Mouse (Mus musculus) lung, postnatal 25 days (tissue): ENCODE measurements at regions not wholly inside any gene's neighbourhood (a gene's known extent, or its start where the extent isn't known, plus 50 kb on each side); places are given as distances from the start of the nearest gene placed in this dataset.

ENCODE experiments used
- DNase-seq: peaks from one replicate; pipeline ENCODE4 v3.0.0; 2022; ENCODE audit warnings: low spot score

DNA sequence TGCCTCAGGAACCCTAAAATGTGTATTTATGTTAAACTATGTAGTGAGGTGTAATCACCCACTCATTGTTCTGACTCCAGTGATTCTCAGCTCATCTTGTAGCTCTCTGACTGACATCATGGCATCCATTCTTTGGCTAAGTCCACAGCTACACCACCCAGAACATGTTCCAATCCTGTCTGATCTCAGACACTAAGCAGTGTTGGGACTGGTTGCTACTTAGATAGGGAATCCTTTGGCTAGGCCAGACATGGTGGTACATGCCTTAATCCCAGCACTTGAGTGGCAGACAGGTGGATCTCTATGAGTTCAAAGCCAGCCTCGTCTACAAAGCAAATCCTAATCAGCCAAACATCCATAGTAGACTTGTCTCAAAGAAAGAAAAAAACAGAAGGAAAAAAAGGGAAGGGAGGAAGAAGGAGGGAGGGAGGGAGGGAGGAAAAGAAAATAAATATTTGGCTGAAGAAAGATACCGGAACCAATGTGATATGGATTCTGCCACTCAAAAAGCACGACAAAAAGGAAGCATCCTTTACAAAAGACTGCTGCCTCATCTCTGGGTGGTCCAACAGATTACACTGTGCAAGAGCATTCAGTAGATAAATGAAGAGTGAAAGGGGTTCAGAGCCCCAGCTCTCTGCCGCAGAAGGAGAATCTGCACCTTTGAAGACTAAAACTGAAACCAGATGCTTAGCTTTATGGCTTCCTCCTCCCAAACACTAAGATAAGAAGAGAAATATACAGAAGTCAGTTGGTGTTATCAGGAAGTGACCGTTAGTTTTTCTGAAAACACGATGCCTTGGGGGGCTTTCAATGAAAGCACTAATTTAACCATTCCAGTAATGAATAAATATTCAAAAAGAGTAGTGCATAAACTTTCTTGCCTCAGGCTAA lies 51.5 kb upstream of the Med13 start:
- no peak for DNase-seq

- no peak for DNase-seq
These were observed 52.2 kb upstream of the Med13 start for GRCm38 (mm10) chr11:86409580-86409947.

DNA sequence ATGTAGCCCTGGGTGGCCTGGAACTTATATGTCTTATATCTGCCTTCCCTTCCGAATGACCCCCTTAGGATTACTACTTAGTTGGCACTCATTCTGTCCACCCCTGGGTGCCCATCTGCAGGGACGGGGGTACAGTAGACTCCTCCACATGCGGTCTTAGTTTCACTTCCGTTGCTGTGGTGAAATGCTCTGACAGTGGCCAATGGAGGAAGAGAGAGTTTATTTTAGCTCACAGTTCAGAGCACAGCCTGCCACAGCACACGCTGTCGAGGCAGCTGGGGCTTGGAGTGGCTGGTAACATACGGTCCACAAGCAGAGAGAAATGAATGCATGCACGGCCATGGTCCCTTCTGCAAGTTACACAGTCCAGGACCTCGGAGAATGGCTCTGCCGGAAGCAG lies 53.1 kb upstream of the Med13 start:
- no peak for DNase-seq

GRCm38 (mm10) chr11:86412772-86413390 lies 55.5 kb upstream of the Med13 start:
- DNase-seq, result no peak

DNA sequence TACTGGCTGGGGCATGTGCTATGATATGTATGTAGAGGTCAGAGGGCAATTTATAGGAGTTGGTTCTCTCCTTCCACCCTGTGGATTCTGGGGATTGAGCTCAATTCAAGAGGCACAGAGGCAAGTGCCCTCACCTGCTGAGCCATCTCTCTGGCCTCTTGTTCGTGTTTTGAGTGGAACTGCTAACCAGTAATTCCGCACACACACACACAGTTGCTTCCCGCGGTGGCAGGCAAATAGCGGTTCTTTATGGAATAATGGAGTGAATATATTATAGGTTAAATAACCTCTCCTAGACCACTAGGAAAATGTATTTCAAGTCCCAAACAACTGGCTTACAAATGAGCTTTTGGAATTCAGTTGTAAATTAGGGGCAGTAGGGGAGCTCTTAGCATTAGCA lies 59.1 kb upstream of the Med13 start:
- DNase-seq, result no peak

- peak; percentile 30 for DNase-seq
These were observed 59.8 kb upstream of the Med13 start for GRCm38 (mm10) chr11:86417164-86417563.

GRCm38 (mm10) chr11:86419810-86420483 lies 62.5 kb upstream of the Med13 start:
- DNase-seq, result no peak

GRCm38 (mm10) chr11:86428926-86429325 lies 55.5 kb upstream of the Rnft1 start:
- DNase-seq, result no peak

GRCm38 (mm10) chr11:86430287-86430686 lies 54.2 kb upstream of the Rnft1 start:
- no peak for DNase-seq

- no peak for DNase-seq
These were observed 52.9 kb upstream of the Rnft1 start for GRCm38 (mm10) chr11:86431550-86431949.

DNA sequence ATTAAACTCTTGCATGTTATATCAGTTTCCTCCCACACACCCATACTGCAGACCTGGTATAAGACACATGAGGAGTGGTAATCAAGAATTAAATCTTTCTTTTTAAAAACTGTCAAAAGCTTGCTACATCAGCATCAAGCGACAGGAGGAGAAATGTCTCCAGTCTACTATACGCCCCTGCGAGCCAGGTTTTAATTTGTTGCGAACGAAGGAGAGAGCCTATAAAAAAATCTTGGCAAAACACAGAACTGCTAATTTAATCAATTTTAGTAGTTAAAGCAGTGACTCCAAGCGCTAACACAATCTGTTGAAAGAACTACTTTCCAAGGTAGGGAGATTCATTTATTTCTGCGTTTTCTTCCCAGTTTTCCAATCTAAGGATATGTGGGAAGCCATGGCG lies 50.4 kb upstream of the Rnft1 start:
- DNase-seq, result no peak
